Mouse (Mus musculus) hindbrain, embryonic 14.5 days (tissue): ENCODE results near the gene Exoc3l4. TPM values are rescaled to one million over a fixed set of nuclear protein-coding genes. Genes with fewer than 3 reads are reported as not detected.
A peak's percentile ranks its signal among the peaks of the same experiment; 100 is the strongest.

Experiments used
- ATAC-seq: fragments of 200-750 bp; cut with Nextera tagmentation; 2 replicates; pipeline ENCODE4 v1.8.0; 2017; ENCODE audit warnings: moderate number of reproducible peaks, mild to moderate bottlenecking, moderate TSS enrichment, moderate library complexity; ENCODE audit not compliant: low FRiP score
- DNase-seq: peaks from one replicate; pipeline ENCODE4 v3.0.0-alpha.2; 2015; ENCODE audit warnings: low spot score
- H3K27ac ChIP-seq: fragments of 300-500 bp; sonication (generic); 2 replicates; pipeline ENCODE4 v1.5.1; 2014; ENCODE audit warnings: mild to moderate bottlenecking, moderate library complexity
- H3K27me3 ChIP-seq: fragments of 300-500 bp; sonication (generic); 2 replicates; pipeline ENCODE4 v1.6.1; 2014; ENCODE audit warnings: mild to moderate bottlenecking, low read length, mixed read lengths; ENCODE audit not compliant: control insufficient read depth, insufficient read depth
- H3K36me3 ChIP-seq: fragments of 300-500 bp; sonication (generic); replicated peaks from 2 replicates; pipeline ENCODE4 v1.6.1; 2014; ENCODE audit not compliant: control insufficient read depth, insufficient read depth
- H3K4me1 ChIP-seq: fragments of 300-500 bp; sonication (generic); replicated peaks from 2 replicates; pipeline ENCODE4 v1.6.1; 2014; ENCODE audit warnings: antibody characterized with exemption, low read length, mixed read lengths; ENCODE audit not compliant: control insufficient read depth, insufficient read depth
- H3K4me2 ChIP-seq: fragments of 300-500 bp; sonication (generic); replicated peaks from 2 replicates; pipeline ENCODE4 v1.6.1; 2014; ENCODE audit warnings: mild to moderate bottlenecking, moderate library complexity
- H3K4me3 ChIP-seq: fragments of 300-500 bp; sonication (generic); replicated peaks from 2 replicates; pipeline ENCODE4 v1.5.1; 2014; ENCODE audit warnings: mild to moderate bottlenecking, low read length
- H3K9ac ChIP-seq: fragments of 300-500 bp; sonication (generic); 2 replicates; pipeline ENCODE4 v1.6.1; 2014
- H3K9me3 ChIP-seq: fragments of 300-500 bp; sonication (generic); 2 replicates; pipeline ENCODE4 v1.6.1; 2016; ENCODE audit warnings: low read length; ENCODE audit not compliant: control insufficient read depth
- WGBS: fragments of 180-500 bp; shearing (Covaris S2); extraction: QIAGEN DNeasy Blood & Tissue Kit; methylation state at CpG from one replicate; pipeline ENCODE4 v1.1.7; 2014; 5-methylcytosine and 5-hydroxymethylcytosine counted together
- polyA plus RNA-seq: library from polyadenylated mRNA; unstranded; fragments of >200 nt; fragmentation: Nextera tagmentation; extraction: Ambion mirVana; gene quantifications from 2 replicates; pipeline ENCODE4 v1.2.1, GENCODE M21; 2014

Exoc3l4 gene
- polyA plus RNA-seq, 1 experiment from 2014 or later: 1.8 TPM

DNA sequence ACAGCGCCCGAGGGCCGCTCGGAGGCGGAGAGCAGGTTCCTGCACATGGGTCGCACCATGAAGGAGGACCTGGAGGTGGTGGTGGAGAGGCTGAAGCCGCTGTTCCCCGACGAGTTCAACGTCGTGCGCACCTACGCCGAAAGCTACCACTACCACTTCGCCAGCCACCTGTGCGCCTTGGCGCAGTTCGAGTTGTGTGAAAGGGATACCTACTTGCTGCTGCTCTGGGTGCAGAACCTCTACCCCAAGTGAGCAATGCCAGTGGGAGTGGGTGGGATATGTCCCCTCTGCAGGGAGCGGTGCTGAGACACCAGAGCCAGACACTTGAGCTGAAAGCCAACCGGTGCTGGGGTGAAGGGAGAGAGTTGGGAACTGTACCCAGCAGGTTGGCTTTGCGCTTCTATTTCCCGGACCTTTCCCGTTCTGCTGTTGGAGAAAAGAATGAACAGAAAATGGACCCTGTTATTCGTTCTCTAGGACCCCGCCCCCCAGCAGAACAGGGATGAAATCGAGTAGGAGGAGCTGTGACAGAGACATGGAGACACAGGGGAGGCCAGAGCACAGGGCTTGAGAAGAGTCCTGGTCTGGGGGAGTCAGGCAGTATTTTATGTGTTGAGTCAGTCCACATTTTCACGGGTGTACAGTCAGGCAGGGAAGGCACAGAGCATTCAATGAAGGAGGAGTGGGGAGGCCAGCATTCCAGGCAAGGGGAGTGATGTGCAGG, 29.2 kb downstream of the Exoc3l4 start:
- Histone ChIP-seq H3K4me2 (peak overlapping the region; percentile 48), H3K4me3 (peak overlapping the region; percentile 22), H3K9me3 (no peaks in the 10 kb centered on the region), H3K9ac (peak overlapping the region; percentile 11; the same call in 1 of the 2 replicates), H3K4me1 (peaks cover 5% of the 10 kb centered on the region), H3K36me3 (no peaks in the 10 kb centered on the region), H3K27ac (no peak overlapping the region), H3K27me3 (peaks cover 98% of the 10 kb centered on the region)
- DNase-seq (no peak), ATAC-seq (no peak)
- WGBS: 6% methylated on average over 26 of the region's 27 CpGs

DNA sequence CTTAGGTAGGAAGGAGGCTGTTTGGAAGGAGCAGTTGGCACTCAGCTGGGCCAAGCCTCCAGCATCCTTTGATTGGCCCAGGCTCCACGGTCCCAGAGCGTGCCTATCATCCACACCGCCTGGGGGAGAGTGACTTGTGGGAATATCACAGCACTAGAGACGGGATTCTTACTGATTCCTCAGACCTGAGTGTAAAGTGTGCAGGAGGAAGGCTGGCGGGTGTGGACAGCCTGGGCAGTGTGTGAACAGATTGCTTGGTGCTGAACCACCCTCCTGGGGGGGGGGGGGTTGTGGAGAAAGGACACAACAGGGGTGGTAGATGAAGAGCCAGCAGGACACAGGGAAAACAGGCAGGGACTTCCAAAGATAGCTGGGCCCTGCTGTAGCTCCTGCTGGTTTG, 29.9 kb downstream of the Exoc3l4 start:
- WGBS: 18% methylated on average over 5 of the region's 5 CpGs
- H3K4me2 ChIP-seq: no peak overlapping the region
- no peaks in the 10 kb centered on the region for H3K9me3 ChIP-seq
- H3K27me3 ChIP-seq: peaks cover 100% of the 10 kb centered on the region
- H3K9ac ChIP-seq: no peak overlapping the region
- no peak overlapping the region for H3K27ac ChIP-seq
- ATAC-seq (no peak), DNase-seq (no peak)
- H3K36me3 ChIP-seq: no peaks in the 10 kb centered on the region
- H3K4me3 ChIP-seq: no peak overlapping the region
- peaks cover 5% of the 10 kb centered on the region for H3K4me1 ChIP-seq

DNA sequence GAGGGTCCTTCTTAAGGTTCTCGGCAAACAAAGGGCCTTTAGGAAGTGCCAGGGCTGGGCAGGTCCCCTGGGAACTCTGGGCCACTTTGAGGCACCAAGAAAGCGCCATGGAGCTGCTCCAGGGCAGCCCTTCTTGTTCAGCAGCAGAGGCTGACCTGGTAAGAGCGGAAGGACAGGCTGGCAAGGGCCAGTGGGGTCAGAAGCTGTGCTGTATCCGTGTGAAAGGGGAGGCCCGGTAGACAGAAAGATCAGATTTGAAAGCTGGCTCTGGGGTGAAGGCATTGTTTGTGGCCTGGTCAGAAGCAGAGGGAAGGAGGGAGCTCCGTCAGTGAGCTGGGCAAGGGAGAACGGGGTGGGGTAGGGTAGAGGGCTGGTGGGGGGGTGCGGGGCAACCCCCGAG, 30.5 kb downstream of the Exoc3l4 start:
- Histone ChIP-seq H3K9me3 (no peaks in the 10 kb centered on the region), H3K27me3 (peaks cover 99% of the 10 kb centered on the region), H3K9ac (no peak overlapping the region), H3K4me3 (no peak overlapping the region), H3K27ac (no peak overlapping the region), H3K36me3 (no peaks in the 10 kb centered on the region), H3K4me1 (peaks cover 5% of the 10 kb centered on the region), H3K4me2 (no peak overlapping the region)
- ATAC-seq: no peak
- 9% methylated on average over 9 of the region's 9 CpGs for WGBS
- no peak for DNase-seq

DNA sequence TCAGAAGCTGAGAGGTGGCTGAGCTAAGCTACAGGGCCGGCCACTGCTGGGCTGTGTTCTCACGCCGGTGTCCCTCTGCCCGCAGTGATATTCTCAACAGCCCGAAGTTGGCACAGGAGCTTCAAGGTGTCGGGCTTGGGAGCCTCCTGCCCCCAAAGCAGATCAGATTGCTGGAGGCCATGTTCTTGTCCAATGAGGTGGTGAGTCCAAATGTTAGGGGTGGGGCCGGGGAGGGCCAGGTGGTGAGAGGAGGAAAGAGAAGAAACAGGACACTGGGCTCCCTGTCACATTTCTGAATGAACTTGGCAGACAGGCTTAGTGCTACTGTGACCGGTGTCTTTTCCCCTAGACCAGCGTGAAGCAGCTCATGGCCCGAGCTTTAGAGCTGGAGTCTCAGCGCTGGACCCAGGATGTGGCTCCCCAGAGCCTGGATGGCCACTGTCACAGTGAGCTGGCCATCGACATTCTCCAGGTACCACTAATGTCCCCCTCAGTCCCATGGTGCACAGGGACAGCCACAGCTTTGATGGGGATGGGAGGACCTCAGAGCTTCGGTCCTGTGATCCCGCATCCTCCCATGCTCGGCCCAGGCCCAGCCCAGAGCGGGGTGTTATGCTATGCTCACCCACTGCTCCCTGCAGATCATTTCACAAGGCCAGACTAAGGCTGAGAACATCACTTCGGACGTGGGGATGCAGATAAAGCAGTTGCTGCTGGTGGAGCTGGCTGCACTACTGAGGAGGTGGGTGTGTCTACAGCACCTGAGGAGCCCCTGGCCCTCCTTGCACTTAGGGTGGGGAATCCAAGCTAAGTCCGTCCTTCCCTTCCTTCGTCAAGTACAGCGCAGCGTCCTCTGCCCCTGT, 31.3 kb downstream of the Exoc3l4 start:
- Histone ChIP-seq H3K4me3 (no peak overlapping the region), H3K9ac (no peak overlapping the region), H3K27me3 (peaks cover 91% of the 10 kb centered on the region), H3K4me2 (no peak overlapping the region), H3K9me3 (no peaks in the 10 kb centered on the region), H3K4me1 (peaks cover 5% of the 10 kb centered on the region; the same call in 1 of the 2 replicates), H3K27ac (no peak overlapping the region), H3K36me3 (no peaks in the 10 kb centered on the region)
- no peak for DNase-seq
- WGBS: 16% methylated on average over 22 of the region's 22 CpGs
- no peak for ATAC-seq

DNA sequence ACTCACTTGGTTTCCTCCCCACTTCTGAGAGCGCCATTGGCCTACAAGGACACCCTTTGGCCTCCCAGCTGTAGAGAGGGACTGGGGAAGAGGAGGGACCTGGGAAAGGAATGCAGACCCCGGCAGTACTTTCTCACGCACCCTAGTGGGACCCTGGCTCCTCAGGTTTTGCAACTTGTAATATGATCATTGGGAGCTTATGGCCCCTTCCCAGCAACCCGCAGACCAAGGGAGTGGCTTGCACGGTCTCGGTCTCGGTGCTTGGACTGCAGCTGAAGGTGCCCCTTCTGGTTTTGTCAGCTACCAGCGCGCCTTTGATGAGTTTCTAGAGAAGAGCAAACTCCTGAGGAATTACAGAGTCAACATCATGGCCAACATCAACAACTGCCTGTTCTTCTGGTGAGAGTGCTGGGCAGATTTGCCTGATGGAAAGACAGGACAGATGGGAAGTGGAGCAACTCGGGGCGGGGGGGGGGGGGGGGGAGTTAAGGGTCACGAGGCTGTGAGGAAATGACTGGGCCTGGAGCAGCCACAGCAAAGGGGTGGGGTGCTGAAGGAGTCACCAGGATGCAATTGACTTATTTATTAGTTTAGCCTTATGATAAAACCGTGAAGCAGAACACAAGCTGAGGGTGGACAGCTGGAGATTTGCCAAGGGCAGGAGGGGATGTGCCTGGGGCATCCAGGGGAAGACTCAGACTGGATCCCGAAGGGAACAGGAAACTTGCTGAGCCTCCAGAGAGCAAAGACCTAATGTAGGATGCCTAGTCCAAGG, 32.3 kb downstream of the Exoc3l4 start:
- Histone ChIP-seq H3K9ac (no peak overlapping the region), H3K4me2 (no peak overlapping the region), H3K9me3 (no peaks in the 10 kb centered on the region), H3K27ac (no peak overlapping the region), H3K27me3 (peaks cover 81% of the 10 kb centered on the region), H3K4me3 (no peak overlapping the region), H3K4me1 (peaks cover 5% of the 10 kb centered on the region; the same call in 1 of the 2 replicates), H3K36me3 (no peaks in the 10 kb centered on the region)
- no peak for DNase-seq
- ATAC-seq: no peak
- 19% methylated on average over 13 of the region's 14 CpGs for WGBS

DNA sequence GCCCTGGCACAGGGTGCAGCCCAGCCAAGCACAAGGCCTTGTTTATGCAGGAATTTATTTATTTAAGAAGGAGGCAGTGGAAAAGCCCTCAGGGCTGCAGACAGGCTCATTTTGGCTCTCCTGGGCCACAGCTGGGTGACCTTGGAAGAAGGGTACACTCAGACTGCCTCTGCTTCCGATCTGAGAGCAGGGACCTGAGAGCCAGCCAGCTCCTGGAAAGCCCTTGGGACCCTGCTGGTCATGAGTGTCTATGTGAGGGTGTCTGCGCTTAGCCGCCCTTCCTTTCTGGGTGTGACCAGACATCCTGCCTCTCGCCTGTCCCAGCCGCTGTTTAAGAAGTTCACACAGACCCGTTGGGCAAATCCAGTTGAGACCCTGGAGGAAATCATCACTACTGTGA, 33.5 kb downstream of the Exoc3l4 start:
- H3K36me3 ChIP-seq: no peaks in the 10 kb centered on the region
- H3K9ac ChIP-seq: no peak overlapping the region
- DNase-seq: no peak
- H3K4me2 ChIP-seq: no peak overlapping the region
- WGBS: 40% methylated on average over 6 of the region's 6 CpGs
- H3K9me3 ChIP-seq: no peaks in the 10 kb centered on the region
- peaks cover 5% of the 10 kb centered on the region; the same call in 1 of the 2 replicates for H3K4me1 ChIP-seq
- no peak for ATAC-seq
- H3K4me3 ChIP-seq: no peak overlapping the region
- H3K27me3 ChIP-seq: peaks cover 71% of the 10 kb centered on the region
- H3K27ac ChIP-seq: no peak overlapping the region

DNA sequence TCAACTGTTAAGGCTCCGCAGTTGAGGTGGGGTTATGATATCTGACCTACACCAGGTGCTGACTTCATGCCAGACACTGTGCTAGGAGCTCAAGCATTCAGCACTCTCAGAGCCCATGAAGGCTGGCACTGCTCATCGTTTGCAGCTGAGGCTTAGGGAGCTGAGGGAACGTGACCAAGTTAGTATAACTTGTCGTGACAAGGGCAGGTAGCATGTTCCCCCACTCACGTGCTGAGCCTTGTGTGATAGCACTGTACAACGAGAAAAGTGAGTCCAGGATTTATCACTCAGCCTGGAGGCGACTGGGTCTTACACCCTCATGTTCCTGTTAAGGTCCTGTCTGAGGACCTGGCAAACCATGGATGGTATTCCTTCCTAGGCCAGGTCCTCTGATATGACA, 34.7 kb downstream of the Exoc3l4 start:
- DNase-seq (no peak), ATAC-seq (no peak)
- no peak overlapping the region for H3K4me2 ChIP-seq
- WGBS: 85% methylated on average over 7 of the region's 7 CpGs
- no peak overlapping the region for H3K9ac ChIP-seq
- no peak overlapping the region for H3K27ac ChIP-seq
- H3K9me3 ChIP-seq: no peaks in the 10 kb centered on the region
- H3K4me3 ChIP-seq: no peak overlapping the region
- no peaks in the 10 kb centered on the region for H3K4me1 ChIP-seq
- peaks cover 64% of the 10 kb centered on the region for H3K27me3 ChIP-seq
- H3K36me3 ChIP-seq: no peaks in the 10 kb centered on the region

DNA sequence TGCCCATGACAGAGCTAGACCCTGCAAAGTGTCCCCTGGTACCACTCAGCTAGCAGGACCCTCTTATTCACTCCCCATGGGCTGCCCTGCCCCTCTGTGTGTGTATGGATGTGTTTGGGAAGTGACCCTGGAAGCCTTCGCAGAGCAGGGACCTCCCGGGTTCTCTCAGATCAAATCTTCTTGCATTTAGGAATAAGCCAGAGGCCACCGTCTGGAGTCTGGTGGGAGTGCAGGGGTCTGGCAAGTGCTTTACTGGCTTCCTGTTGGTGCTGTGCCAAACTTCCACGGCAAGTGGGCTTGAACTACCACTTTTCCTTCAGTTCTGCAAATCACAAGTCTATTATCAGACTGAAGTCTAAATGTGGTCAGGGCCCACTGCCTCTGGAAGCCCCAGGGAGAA, 37.2 kb downstream of the Exoc3l4 start:
- ATAC-seq (no peak), DNase-seq (no peak)
- WGBS: 38% methylated on average over 4 of the region's 4 CpGs
- Histone ChIP-seq H3K36me3 (no peaks in the 10 kb centered on the region), H3K4me2 (no peak overlapping the region), H3K9ac (no peak overlapping the region), H3K4me3 (no peak overlapping the region), H3K27me3 (peaks cover 44% of the 10 kb centered on the region), H3K9me3 (no peaks in the 10 kb centered on the region), H3K27ac (no peak overlapping the region), H3K4me1 (no peaks in the 10 kb centered on the region)
